ENCODE assay signal across 18 mouse cellular contexts in the genomic region with DNA sequence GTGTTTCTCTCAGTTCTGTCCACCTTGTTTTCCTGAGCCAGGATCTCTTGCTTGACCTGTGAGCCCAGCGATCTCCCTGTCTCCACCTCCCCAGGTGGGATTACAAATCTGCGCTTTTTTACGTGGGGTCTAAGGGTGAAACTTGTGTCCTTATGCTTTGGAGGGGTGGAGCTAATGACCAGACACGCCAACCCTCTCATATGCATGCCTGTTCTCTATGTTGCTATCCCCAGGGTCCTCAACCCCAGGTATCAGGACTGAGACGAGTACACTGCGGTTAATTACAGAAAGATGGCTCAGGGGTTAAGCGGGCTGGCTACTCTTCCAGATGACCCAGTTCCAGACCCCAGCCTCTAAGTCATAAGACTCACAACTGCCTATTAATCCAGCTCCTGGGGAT. TPM values are rescaled to one million over a fixed set of nuclear protein-coding genes. Genes with fewer than 3 reads are reported as not detected.
DNase-seq lines count a peak whose midpoint lies in the region; ATAC-seq and TF ChIP-seq lines count a peak whose summit lies in the region.
"Had no signal": no experiment of that assay in that cellular context is flagged by ENCODE, and none has a peak within 500 bp of the region (broad histone marks: within the 10 kb centered on the region; RNA-seq: fewer than 3 reads in every experiment).

No protein-coding gene starts in this region.

- H3K9me3 ChIP-seq in heart, embryonic 14.5 days (ENCODE audit: control insufficient read depth, low read length), result no peaks in the 10 kb centered on the region
- H3K9me3 ChIP-seq in lung, embryonic 14.5 days (ENCODE audit: low read depth, low read length), result no peaks in the 10 kb centered on the region
- H3K9me3 ChIP-seq in heart, postnatal 0 days (replicated peaks; ENCODE audit: control insufficient read depth, low read length), result no peaks in the 10 kb centered on the region
- H3K9me3 ChIP-seq: embryonic facial prominence, embryonic 10.5 days; hindbrain, embryonic 13.5 days; limb, embryonic 10.5 days; midbrain, embryonic 13.5 days had no signal

- peak overlapping the region; percentile 67 to 84 for H3K27ac ChIP-seq in heart, embryonic 14.5 days (replicated peaks in 1 of 2; ENCODE audit: control insufficient read depth in 1 of 2, insufficient read depth in 1 of 2, low read depth in 2 of 2, low read length in 2 of 2)
- H3K27ac ChIP-seq in lung, embryonic 14.5 days (ENCODE audit: low read depth), result no peak overlapping the region; the same call in 1 of the 2 replicates
- peak overlapping the region; percentile 77 for H3K27ac ChIP-seq in heart, postnatal 0 days (ENCODE audit: low read depth)
- H3K27ac ChIP-seq: embryonic facial prominence, embryonic 10.5 days; hindbrain, embryonic 13.5 days; layer of hippocampus, adult 2 months; limb, embryonic 10.5 days; midbrain, embryonic 13.5 days had no signal

- peaks cover 6 to 18% of the 10 kb centered on the region in 2 experiments for H3K4me1 ChIP-seq in heart, embryonic 14.5 days (ENCODE audit: control insufficient read depth in 2 of 2, insufficient read depth in 2 of 2, low read length in 2 of 2)
- H3K4me1 ChIP-seq in lung, embryonic 14.5 days (ENCODE audit: insufficient read depth), result peaks cover 5% of the 10 kb centered on the region; the same call in 1 of the 2 replicates
- peaks cover 18% of the 10 kb centered on the region for H3K4me1 ChIP-seq in heart, postnatal 0 days (ENCODE audit: control insufficient read depth, insufficient read depth)
- H3K4me1 ChIP-seq: embryonic facial prominence, embryonic 10.5 days; hindbrain, embryonic 13.5 days; midbrain, embryonic 13.5 days had no signal

- peak; percentile 91 for DNase-seq in heart, adult 11 months
- no peak for DNase-seq in heart, adult 8-10 months (ENCODE audit: low spot score)
- no peak for DNase-seq in heart, adult 18-20 months
- DNase-seq in lung, embryonic 14.5 days, result no peak
- DNase-seq in lung, postnatal 25 days (ENCODE audit: low spot score), result no peak
- no peak for DNase-seq in heart, postnatal 0 days (ENCODE audit: low spot score)
- no peak for DNase-seq in adrenal gland, postnatal 25 days
- DNase-seq: cerebellum, adult 11-12 months; cerebellum, postnatal 10 days; forebrain, postnatal 0 days; right cerebral cortex, postnatal 14 days; thymus, postnatal 25 days had no signal

- H3K4me3 ChIP-seq in heart, embryonic 14.5 days (ENCODE audit: control insufficient read depth in 1 of 2, insufficient read depth in 1 of 2, low read depth in 1 of 2, low read length in 2 of 2), result no peak overlapping the region
- H3K4me3 ChIP-seq in lung, embryonic 14.5 days (ENCODE audit: low read depth, low read length), result no peak overlapping the region
- no peak overlapping the region for H3K4me3 ChIP-seq in heart, postnatal 0 days (ENCODE audit: low read depth, low read length)
- H3K4me3 ChIP-seq: embryonic facial prominence, embryonic 10.5 days; hindbrain, embryonic 13.5 days; layer of hippocampus, adult 2 months; limb, embryonic 10.5 days; midbrain, embryonic 13.5 days had no signal

- TF ChIP-seq CTCF in lung, embryonic 14.5 days (IDR thresholded peaks at IDR 0.05; ENCODE audit: low read depth), result no peak
- TF ChIP-seq CTCF in heart, postnatal 0 days (IDR thresholded peaks at IDR 0.05; ENCODE audit: low read depth), result no peak

- H3K36me3 ChIP-seq in heart, embryonic 14.5 days (ENCODE audit: control insufficient read depth, insufficient read depth, low read length), result no peaks in the 10 kb centered on the region
- H3K36me3 ChIP-seq in lung, embryonic 14.5 days (ENCODE audit: insufficient read depth), result no peaks in the 10 kb centered on the region
- H3K36me3 ChIP-seq in heart, postnatal 0 days (replicated peaks; ENCODE audit: control insufficient read depth, insufficient read depth, low read length), result no peaks in the 10 kb centered on the region
- H3K36me3 ChIP-seq: embryonic facial prominence, embryonic 10.5 days; hindbrain, embryonic 13.5 days; limb, embryonic 10.5 days; midbrain, embryonic 13.5 days had no signal

- 86% methylated on average over 7 of the region's 7 CpGs for WGBS in heart, embryonic 14.5 days
- WGBS in lung, embryonic 14.5 days, result 74% methylated on average over 7 of the region's 7 CpGs
- 84% methylated on average over 7 of the region's 7 CpGs for WGBS in heart, postnatal 0 days

- H3K4me2 ChIP-seq in heart, embryonic 14.5 days (ENCODE audit: low read length), result no peak overlapping the region
- H3K4me2 ChIP-seq in lung, embryonic 14.5 days, result no peak overlapping the region
- H3K4me2 ChIP-seq in heart, postnatal 0 days (ENCODE audit: low read depth, low read length), result no peak overlapping the region
- H3K4me2 ChIP-seq: hindbrain, embryonic 13.5 days; midbrain, embryonic 13.5 days had no signal

- no peak overlapping the region for H3K9ac ChIP-seq in heart, embryonic 14.5 days (ENCODE audit: low read length)
- H3K9ac ChIP-seq in lung, embryonic 14.5 days, result no peak overlapping the region
- H3K9ac ChIP-seq in heart, postnatal 0 days (replicated peaks; ENCODE audit: low read depth, low read length), result no peak overlapping the region
- H3K9ac ChIP-seq: forebrain, postnatal 0 days; hindbrain, embryonic 13.5 days; midbrain, embryonic 13.5 days had no signal

- TF ChIP-seq EP300 in heart, postnatal 0 days (IDR thresholded peaks at IDR 0.05; ENCODE audit: low read depth), result no peak

- H3K27me3 ChIP-seq in heart, embryonic 14.5 days (ENCODE audit: control insufficient read depth, insufficient read depth, low read length), result no peaks in the 10 kb centered on the region
- no peaks in the 10 kb centered on the region for H3K27me3 ChIP-seq in lung, embryonic 14.5 days (ENCODE audit: insufficient read depth, low read length)
- no peaks in the 10 kb centered on the region for H3K27me3 ChIP-seq in heart, postnatal 0 days (ENCODE audit: control insufficient read depth, insufficient read depth, low read length)

- ATAC-seq in heart, embryonic 14.5 days (ENCODE audit: insufficient number of reproducible peaks, insufficient read depth, low FRiP score, low read depth), result no peak
- 0 out of 2 replicates have a peak, but pooled peaks have one; percentile 15 for ATAC-seq in lung, embryonic 14.5 days (ENCODE audit: insufficient read depth)
- ATAC-seq in heart, postnatal 0 days (ENCODE audit: insufficient read depth, low read depth), result no peak
- ATAC-seq: forebrain, postnatal 0 days; midbrain, embryonic 13.5 days had no signal

RNA-seq across cellular contexts. Expression of gene Strap, which starts 31.4 kb away (rescaled TPM):
- 10 to 100 TPM; 80.2 to 90.5 (median 84.3) TPM for total RNA-seq in heart, adult 8-10 months (2022)
- 123 TPM in 2 replicates for polyA plus RNA-seq in heart, embryonic 14.5 days (2014; fragmentation: Nextera tagmentation; extraction: Ambion mirVana)
- total RNA-seq in heart, adult 18-20 months (2021), result 10 to 100 TPM; 86.9 to 94.5 TPM
- polyA plus RNA-seq in lung, embryonic 14.5 days (2014; fragmentation: Nextera tagmentation; extraction: Ambion mirVana), result 191 and 193 TPM in 2 replicates
- total RNA-seq in heart, postnatal 0 days (2014; rRNA removed; ENCODE audit: low replicate concordance), result 60.1 and 73.3 TPM in 2 replicates
- 94.2 and 96.5 TPM in 2 replicates for polyA plus RNA-seq in heart, postnatal 0 days (2015; fragmentation: Nextera tagmentation; extraction: Ambion mirVana)
- total RNA-seq in adrenal gland, postnatal 25 days (2021), result 107 and 111 TPM in 2 replicates

RNA-seq across cellular contexts. Expression of gene Eps8, which starts 48.8 kb away (rescaled TPM):
- 10 to 100 TPM in 3 of 4 experiments, 1 to 10 TPM in 1; 9.3 to 12.2 (median 10.8) TPM for total RNA-seq in heart, adult 8-10 months (2022)
- polyA plus RNA-seq in heart, embryonic 14.5 days (2014; fragmentation: Nextera tagmentation; extraction: Ambion mirVana), result 33.1 and 33.9 TPM in 2 replicates
- 10 to 100 TPM; 11.4 to 13.5 TPM for total RNA-seq in heart, adult 18-20 months (2021)
- 24.5 and 26.7 TPM in 2 replicates for polyA plus RNA-seq in lung, embryonic 14.5 days (2014; fragmentation: Nextera tagmentation; extraction: Ambion mirVana)
- 12.5 and 24.4 TPM in 2 replicates for total RNA-seq in heart, postnatal 0 days (2014; rRNA removed; ENCODE audit: low replicate concordance)
- polyA plus RNA-seq in heart, postnatal 0 days (2015; fragmentation: Nextera tagmentation; extraction: Ambion mirVana), result 15.1 and 16.9 TPM in 2 replicates
- 29.3 and 44.1 TPM in 2 replicates for total RNA-seq in adrenal gland, postnatal 25 days (2021)

RNA-seq across cellular contexts. Expression of gene Dera, which starts 50.9 kb away (rescaled TPM):
- 10 to 100 TPM in 1 of 4 experiments, 1 to 10 TPM in 3; 3.7 to 11.8 (median 5.5) TPM for total RNA-seq in heart, adult 8-10 months (2022)
- polyA plus RNA-seq in heart, embryonic 14.5 days (2014; fragmentation: Nextera tagmentation; extraction: Ambion mirVana), result 43.6 and 46.3 TPM in 2 replicates
- 1 to 10 TPM; 5.2 to 7.8 TPM for total RNA-seq in heart, adult 18-20 months (2021)
- 62.0 and 64.2 TPM in 2 replicates for polyA plus RNA-seq in lung, embryonic 14.5 days (2014; fragmentation: Nextera tagmentation; extraction: Ambion mirVana)
- total RNA-seq in heart, postnatal 0 days (2014; rRNA removed; ENCODE audit: low replicate concordance), result 18.2 and 21.4 TPM in 2 replicates
- 25.2 and 26.0 TPM in 2 replicates for polyA plus RNA-seq in heart, postnatal 0 days (2015; fragmentation: Nextera tagmentation; extraction: Ambion mirVana)
- 30.0 and 31.3 TPM in 2 replicates for total RNA-seq in adrenal gland, postnatal 25 days (2021)
